Mouse (Mus musculus) forebrain, postnatal 0 days (tissue): ENCODE measurements around the gene Nt5dc2. TPM values are rescaled to one million over a fixed set of nuclear protein-coding genes. Genes with fewer than 3 reads are reported as not detected.

Source experiments
- ATAC-seq: fragments of 200-750 bp; cut with Nextera tagmentation; 2 replicates; pipeline ENCODE4 v1.8.0; 2017; ENCODE audit warnings: mild to moderate bottlenecking, moderate library complexity
- DNase-seq: peaks from one replicate; pipeline ENCODE4 v3.0.0-alpha.2; 2015
- H3K27ac ChIP-seq: fragments of 300-500 bp; sonication (generic); 2 replicates; pipeline ENCODE4 v1.5.1; 2014; ENCODE audit warnings: low read depth, mild to moderate bottlenecking, antibody characterized with exemption, low read length, moderate library complexity, mixed read lengths
- H3K27me3 ChIP-seq: fragments of 300-500 bp; sonication (generic); 2 replicates; pipeline ENCODE4 v1.6.1; 2014; ENCODE audit warnings: mild to moderate bottlenecking, low read length, mixed read lengths; ENCODE audit not compliant: insufficient read depth
- H3K36me3 ChIP-seq: fragments of 300-500 bp; sonication (generic); 2 replicates; pipeline ENCODE4 v1.6.1; 2014; ENCODE audit warnings: mild to moderate bottlenecking, moderate library complexity; ENCODE audit not compliant: insufficient read depth
- H3K4me1 ChIP-seq: fragments of 300-500 bp; sonication (generic); 2 replicates; pipeline ENCODE4 v1.6.1; 2014; ENCODE audit warnings: antibody characterized with exemption; ENCODE audit not compliant: insufficient read depth
- H3K4me2 ChIP-seq: fragments of 300-500 bp; sonication (generic); 2 replicates; pipeline ENCODE4 v1.6.1; 2014; ENCODE audit warnings: low read depth, mild to moderate bottlenecking, moderate library complexity
- H3K4me3 ChIP-seq: fragments of 300-500 bp; sonication (generic); 2 replicates; pipeline ENCODE4 v1.5.1; 2014; ENCODE audit warnings: low read depth, low read length, mixed read lengths
- H3K9ac ChIP-seq: fragments of 300-500 bp; sonication (generic); 2 replicates; pipeline ENCODE4 v1.6.1; 2014; ENCODE audit warnings: mild to moderate bottlenecking
- H3K9me3 ChIP-seq: fragments of 300-500 bp; sonication (generic); 2 replicates; pipeline ENCODE4 v1.6.1; 2016; ENCODE audit warnings: low read length
- CTCF ChIP-seq: sonication (generic); IDR thresholded peaks from 2 replicates; pipeline ENCODE4 v1.5.1; 2016; ENCODE audit warnings: antibody characterized with exemption, control low read depth, low read depth
- WGBS: fragments of 180-500 bp; shearing (Covaris S2); extraction: QIAGEN DNeasy Blood & Tissue Kit; methylation state at CpG from one replicate; pipeline ENCODE4 v1.1.7; 2014; 5-methylcytosine and 5-hydroxymethylcytosine counted together
- polyA plus RNA-seq: library from polyadenylated mRNA; unstranded; fragments of >200 nt; fragmentation: Nextera tagmentation; extraction: Ambion mirVana; gene quantifications from 2 replicates; pipeline ENCODE4 v1.2.1, GENCODE M21; 2015
- total RNA-seq: library from RNA; depleted of rRNA; stranded (reverse); fragments of >200 nt; gene quantifications from 2 replicates; pipeline ENCODE4 v1.2.3, GENCODE M21; 2014

The Nt5dc2 gene
- total and polyA plus RNA-seq, 2 experiments from 2014 or later, result 80.3 to 107 TPM

- H3K4me1 ChIP-seq, result peaks cover 24% of the 10 kb centered on the region
Observed at GRCm38 (mm10) chr14:31129326-31130235, 1.3 kb upstream of the Nt5dc2 start.

GRCm38 (mm10) chr14:31131272-31131821, 494 bp downstream of the Nt5dc2 start:
- peak; percentile 26 for DNase-seq
- peak overlapping the region; percentile 68 for H3K9ac ChIP-seq
- no peak for TF ChIP-seq CTCF
- H3K27ac ChIP-seq, result peak overlapping the region; percentile 69; the same call in 1 of the 2 replicates
- no peaks in the 10 kb centered on the region for H3K36me3 ChIP-seq
- 2% methylated on average over 43 of the region's 43 CpGs for WGBS
- no peak for ATAC-seq
- peaks cover 24% of the 10 kb centered on the region for H3K4me1 ChIP-seq
- H3K9me3 ChIP-seq, result no peaks in the 10 kb centered on the region
- H3K4me3 ChIP-seq, result peak overlapping the region; percentile 54
- peak overlapping the region; percentile 65 for H3K4me2 ChIP-seq
- H3K27me3 ChIP-seq, result no peaks in the 10 kb centered on the region

More at GRCm38 (mm10) chr14:31129326-31130235, 1.3 kb upstream of the Nt5dc2 start:
- peak overlapping the region; percentile 72 for H3K4me2 ChIP-seq
- H3K9ac ChIP-seq, result 0 out of 2 replicates have a peak overlapping the region, but pooled peaks have one; percentile 10
- H3K9me3 ChIP-seq, result no peaks in the 10 kb centered on the region
- ATAC-seq (no peak), DNase-seq (peak; percentile 10)
- TF ChIP-seq CTCF, result no peak
- 60% methylated on average over 15 of the region's 15 CpGs for WGBS
- no peaks in the 10 kb centered on the region for H3K36me3 ChIP-seq
- no peaks in the 10 kb centered on the region for H3K27me3 ChIP-seq
- H3K4me3 ChIP-seq, result peak overlapping the region; percentile 52
- peak overlapping the region; percentile 69 for H3K27ac ChIP-seq

GRCm38 (mm10) chr14:31132031-31132430, 1.2 kb downstream of the Nt5dc2 start:
- Histone ChIP-seq H3K27ac (no peak overlapping the region), H3K36me3 (0 out of 2 replicates have a peak, but pooled peaks cover 3% of the 10 kb centered on the region), H3K4me1 (peaks cover 24% of the 10 kb centered on the region), H3K9ac (no peak overlapping the region), H3K4me2 (peak overlapping the region; percentile 65), H3K4me3 (peak overlapping the region; percentile 54; the same call in 1 of the 2 replicates), H3K9me3 (no peaks in the 10 kb centered on the region), H3K27me3 (no peaks in the 10 kb centered on the region)
- TF ChIP-seq CTCF, result no peak
- no peak for DNase-seq
- 12% methylated on average over 6 of the region's 6 CpGs for WGBS
- no peak for ATAC-seq

- Histone ChIP-seq H3K27me3 (no peaks in the 10 kb centered on the region), H3K4me2 (peak overlapping the region; percentile 65), H3K9ac (no peak overlapping the region), H3K4me1 (peaks cover 19% of the 10 kb centered on the region), H3K4me3 (no peak overlapping the region), H3K27ac (no peak overlapping the region), H3K36me3 (0 out of 2 replicates have a peak, but pooled peaks cover 5% of the 10 kb centered on the region), H3K9me3 (no peaks in the 10 kb centered on the region)
- WGBS, result 83% methylated on average over 7 of the region's 7 CpGs
- TF ChIP-seq CTCF, result no peak
- ATAC-seq, result no peak
- no peak for DNase-seq
Observed at GRCm38 (mm10) chr14:31132491-31132975, 1.7 kb downstream of the Nt5dc2 start.

- H3K9ac ChIP-seq, result no peak overlapping the region
Observed at GRCm38 (mm10) chr14:31133023-31133665, 2.3 kb downstream of the Nt5dc2 start.

More at GRCm38 (mm10) chr14:31133023-31133665, 2.3 kb downstream of the Nt5dc2 start:
- H3K27ac ChIP-seq, result 0 out of 2 replicates have a peak overlapping the region, but pooled peaks have one; percentile 15
- 61% methylated on average over 11 of the region's 11 CpGs for WGBS
- peaks cover 19% of the 10 kb centered on the region for H3K4me1 ChIP-seq
- no peak overlapping the region for H3K4me3 ChIP-seq
- TF ChIP-seq CTCF, result no peak
- DNase-seq (no peak), ATAC-seq (no peak)
- 0 out of 2 replicates have a peak, but pooled peaks cover 5% of the 10 kb centered on the region for H3K36me3 ChIP-seq
- H3K27me3 ChIP-seq, result no peaks in the 10 kb centered on the region
- no peaks in the 10 kb centered on the region for H3K9me3 ChIP-seq
- H3K4me2 ChIP-seq, result no peak overlapping the region
